Mouse (Mus musculus): ENCODE results near the gene Vps33a.
"Not testable (repeated sequence)": the region's sequence is repeated elsewhere in the genome, so short reads cannot be mapped to it uniquely, and the experiment has no call there.

Gene Vps33a

DNA sequence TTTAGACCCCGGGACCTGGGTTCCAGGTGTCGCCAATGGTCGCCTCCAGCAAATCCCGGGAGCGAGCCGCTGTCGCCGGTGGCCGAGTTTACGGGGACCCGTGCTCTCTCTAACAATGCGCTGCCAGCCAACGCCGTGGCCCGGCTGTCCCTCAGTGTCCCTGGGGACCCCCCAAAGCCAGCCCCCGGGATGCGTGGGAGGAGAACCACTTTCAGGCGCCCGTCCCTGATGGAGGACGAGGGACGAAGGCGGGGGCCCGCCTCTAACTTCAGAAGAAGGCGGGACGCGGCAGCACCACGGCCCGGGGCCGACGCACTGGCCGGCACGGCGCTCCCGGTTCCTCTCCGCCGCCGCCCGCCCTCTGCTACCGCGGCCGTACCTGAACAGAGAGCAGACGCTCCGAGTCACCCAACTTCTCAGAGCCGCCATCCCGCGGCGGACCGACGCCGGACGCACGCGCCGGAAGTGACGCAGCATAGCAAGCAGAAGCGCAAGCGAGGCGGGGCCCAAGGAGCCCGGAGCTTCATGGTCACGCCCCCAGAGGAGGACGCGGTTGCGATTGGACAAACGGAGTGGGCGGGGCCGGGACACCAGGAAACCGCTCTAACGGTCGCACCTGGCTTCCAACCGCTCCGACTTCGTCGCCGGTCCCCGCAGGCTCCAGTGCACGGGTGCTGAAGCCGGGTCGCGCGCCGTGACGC lies 49.0 kb downstream of the Vps33a start, which contains the start of gene Diablo:
TSS of gene Diablo (minus strand) at position 485 of the 701 bp plus-strand sequence.
- peak; percentile 97 for DNase-seq

DNA sequence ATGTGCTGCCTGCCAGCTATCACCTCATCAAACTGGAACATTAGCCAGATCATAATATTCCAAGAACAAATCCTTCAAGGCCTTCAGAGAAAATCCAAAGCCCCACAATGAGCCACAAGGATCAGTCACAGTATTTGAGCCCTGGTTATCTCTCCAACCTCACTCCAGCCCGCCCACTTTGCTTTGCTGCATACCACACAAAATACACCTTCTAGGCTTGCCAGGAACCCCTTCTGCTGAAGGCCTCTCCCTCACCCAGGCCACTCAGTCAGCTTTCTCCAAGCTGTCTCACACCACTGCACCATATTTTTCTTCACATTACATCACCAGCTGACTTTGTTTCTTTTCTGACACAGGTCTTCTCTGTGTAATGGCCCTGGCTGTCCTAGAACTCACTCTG lies 50.7 kb downstream of the Vps33a start:
- DNase-seq = no peak

DNA sequence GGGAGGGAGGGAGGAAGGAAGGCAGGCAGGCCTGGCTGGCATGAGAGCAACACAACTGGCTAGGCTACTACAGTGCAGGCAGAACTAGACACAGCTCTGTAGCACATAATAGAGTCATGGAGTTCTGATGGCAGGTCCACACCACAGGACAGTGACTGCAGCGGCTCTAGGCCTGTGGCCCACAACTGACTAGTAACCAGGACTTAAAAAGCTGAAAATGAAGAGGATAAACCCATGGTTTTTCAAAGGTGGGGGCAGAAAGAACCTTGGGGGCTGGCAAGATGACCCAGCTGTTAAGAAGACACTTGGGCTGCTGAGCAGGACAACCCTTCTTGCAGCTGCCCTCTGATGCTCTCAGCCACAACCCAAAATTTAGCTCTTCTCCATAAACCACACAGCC lies 51.2 kb downstream of the Vps33a start:
- DNase-seq = no peak

DNA sequence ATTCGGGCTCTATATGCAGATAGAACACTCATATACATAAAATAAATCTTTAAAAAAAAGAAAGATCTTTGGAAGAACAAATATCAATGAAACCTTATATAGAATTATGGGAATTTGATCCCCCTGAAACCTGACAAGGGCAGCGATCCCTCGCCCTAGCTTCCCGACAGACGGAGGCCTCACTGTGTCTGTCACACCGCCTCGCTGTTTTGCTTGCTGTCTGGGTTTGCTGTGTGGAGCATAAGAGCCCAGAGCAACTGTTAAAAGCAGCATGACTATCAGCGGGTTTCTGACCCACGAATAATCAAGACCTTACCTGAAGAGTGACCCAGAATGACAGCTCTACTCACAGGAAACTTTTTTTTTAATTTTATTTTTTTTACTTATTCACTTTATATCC lies 52.2 kb downstream of the Vps33a start:
- DNase-seq = no peak

DNA sequence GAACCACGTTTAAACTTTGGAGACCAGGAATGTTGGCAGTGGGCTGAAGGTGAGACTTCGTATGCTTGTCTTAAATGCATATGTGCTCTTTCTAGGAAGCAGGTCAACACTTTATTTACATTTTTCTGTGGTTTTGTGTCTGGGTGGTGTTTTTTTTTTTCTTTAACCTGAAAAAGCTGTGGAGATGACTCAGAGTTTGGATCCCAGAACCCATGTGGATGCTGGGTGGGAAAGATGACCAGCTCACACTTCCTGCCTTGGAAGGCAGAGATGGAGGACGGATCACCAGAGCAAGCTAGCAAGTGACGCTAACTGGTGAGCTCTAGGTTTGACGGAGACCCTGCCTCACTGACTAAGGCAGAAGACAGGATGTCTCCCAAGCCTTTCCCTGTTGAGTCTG lies 58.0 kb downstream of the Vps33a start:
- no peak for DNase-seq

DNA sequence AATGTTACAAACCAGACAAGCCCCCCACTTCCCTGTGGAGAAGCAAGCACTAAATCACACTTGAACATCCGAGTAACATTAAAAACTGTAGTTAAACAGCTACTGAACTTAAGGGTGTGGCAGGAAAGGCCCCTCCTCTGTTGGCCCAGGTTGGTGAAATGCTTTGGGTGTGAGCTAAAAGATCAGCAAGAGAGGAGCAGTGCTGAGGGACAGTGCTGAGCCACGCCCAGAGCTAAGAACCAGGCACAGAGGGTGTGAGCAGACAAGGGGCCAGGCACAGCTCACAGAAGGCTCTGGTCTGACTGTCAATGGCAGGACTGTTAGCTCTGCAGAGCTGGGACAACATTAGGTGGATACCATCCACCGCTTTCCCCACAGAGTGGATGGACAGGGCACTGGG lies 60.7 kb downstream of the Vps33a start:
- no peak for DNase-seq

DNA sequence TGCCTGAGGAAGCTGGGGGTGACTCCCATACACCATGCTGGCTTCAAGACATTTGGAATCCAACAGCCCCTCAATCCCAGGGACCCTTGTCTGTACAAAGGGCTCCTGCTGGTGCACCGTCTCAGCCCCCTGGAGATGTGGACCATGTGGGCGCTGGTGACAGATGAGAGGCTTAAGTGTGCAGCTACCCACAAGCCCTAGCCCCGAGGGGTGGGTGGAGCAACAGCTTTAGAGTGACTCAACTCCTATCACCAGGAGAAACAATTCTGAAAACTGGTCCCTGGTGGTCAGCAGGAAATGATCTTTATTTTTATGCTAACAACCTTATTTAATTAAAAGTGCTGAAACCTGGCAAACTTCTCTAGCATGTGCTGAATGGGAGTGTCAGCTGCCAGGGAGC lies 61.4 kb downstream of the Vps33a start:
- DNase-seq = not testable (repeated sequence)

DNA sequence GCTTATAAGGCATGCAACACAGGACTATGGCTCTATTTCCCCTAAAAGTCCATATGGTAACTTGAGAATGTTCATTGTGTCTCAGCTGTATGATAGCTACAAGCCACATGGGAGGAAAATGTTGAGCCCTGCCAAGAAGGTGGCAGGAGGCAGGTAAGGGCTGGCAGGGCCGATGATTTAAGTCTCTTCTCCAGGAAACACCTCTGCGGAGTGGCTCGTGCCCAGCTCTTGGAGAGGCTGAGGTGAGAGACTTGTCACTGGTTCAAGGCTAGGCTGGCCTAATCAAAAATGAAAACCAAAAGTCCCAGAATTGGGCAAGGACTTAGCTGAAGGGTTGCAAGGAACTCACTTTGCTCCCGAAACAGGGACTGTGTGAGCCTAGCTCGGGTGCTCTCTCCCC lies 62.7 kb downstream of the Vps33a start, which contains the start of gene B3gnt4:
TSS of gene B3gnt4 (plus strand) at position 301 of the 400 bp plus-strand sequence.
- DNase-seq = no peak

DNA sequence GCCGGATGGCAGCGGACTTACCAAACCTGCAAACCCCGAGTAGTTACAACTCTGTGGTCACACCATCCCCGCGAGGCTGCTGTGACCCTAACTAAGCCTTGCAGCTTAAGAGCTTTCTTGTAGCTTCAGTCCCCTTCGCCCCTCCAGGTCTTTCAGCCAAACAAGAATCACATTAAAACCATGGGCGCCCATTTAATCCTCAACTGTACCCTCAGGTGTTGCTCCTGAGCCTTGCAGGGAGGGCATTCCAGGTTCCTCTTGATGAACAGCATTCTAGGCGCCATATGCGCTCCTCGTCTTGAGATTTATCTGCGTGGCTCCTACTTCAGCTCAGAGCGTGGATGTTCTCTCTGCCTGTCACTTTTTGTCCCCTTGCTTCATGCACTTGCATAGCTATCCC lies 63.9 kb downstream of the Vps33a start:
- no peak for DNase-seq

DNA sequence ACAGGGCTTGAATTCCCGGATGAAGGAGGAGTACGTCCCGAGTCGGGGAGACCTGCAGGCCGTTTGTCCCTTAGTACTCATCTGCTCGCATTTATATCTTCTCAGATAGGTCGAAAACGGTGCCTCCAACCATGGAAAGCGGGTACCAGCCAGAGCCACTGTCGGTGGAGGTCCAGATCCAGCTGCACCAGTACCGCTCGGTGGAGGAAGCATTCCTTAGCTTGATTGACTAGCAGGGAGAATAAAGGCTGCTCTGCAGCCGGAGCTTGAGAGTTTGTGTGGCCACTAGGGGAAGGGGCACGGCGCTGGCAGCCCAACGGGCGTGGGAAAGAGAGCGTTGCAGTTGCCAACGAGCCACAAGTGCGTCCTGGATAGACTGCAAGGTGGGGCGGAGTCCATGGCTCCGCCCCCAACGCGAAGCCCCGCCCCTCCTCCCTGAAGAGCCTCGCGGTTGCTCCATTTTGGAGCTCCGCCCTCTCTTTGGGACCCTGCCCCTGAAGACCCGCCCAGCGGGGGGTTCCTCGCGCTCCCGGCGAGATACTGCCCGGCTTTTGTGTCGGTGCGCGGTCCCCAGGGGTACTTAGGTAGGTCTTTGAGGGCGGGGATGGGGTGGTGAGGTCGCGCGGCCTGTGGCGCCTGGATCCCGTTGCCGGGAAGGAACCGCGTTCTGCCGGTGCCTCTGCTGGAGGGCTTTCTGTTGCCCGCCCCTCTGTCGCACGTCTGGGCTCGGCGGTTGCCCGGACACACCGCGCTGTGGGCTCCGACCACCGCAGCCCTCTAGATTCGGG lies 64.7 kb downstream of the Vps33a start:
- peak; percentile 53 for DNase-seq

DNA sequence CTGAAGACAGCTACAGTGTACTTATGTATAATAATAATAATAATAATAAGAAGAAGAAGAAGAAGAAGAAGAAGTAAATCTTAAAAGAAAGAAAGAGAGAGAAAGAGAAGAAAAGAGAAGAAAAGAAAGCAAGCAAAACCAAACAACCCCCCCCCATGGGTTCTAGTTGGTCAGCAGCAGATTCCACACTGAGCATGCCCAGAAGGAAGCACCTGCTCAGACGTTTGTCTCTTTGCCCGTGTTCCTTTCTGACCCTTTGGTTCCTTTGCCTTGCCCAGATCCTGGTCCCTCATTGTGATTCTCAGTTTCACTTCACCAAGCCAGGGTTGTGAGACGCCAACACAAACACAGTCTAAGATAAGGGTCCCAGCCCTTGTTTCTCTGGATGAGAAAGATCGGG lies 70.9 kb downstream of the Vps33a start:
- no peak for DNase-seq

DNA sequence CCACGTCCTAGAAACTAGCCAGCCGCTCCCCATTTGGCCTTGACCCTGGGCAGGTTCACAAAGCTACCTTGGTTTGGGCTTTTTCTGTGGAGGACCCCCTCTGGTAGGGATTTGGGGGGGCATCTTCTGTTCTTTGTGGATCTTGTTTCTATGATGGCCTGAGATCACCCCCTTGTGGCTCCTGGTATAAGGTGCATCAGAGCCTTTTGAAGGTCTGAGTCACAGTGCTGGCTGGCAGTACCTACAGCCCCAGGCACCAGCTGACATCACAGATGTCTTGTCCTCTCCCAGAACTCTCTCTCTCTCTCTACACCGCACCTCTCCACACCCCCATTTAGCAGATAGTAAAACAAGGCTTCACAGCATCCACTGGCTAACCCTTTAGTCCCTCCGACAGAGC lies 73.1 kb downstream of the Vps33a start:
- peak; percentile 67 for DNase-seq

DNA sequence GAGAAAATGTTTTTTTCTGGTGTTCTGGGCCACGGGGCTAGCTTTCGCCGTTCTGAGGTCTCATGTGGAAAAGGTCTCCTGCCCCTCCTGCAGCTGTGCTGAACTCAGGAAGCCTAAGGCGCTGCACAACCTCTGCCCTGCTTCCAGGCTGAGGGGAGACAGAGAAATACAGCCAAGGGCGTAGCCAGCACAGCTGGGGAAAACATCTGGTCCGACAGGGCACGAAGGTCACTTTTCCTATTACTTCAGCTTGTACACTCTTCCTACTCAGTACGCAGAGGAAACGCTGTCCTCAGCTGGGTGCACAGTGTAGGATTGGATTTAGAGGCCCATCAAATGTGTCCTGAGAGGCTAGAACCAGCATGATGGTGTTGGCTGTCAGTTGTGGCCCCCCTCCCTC lies 82.9 kb downstream of the Vps33a start:
- no peak for DNase-seq

DNA sequence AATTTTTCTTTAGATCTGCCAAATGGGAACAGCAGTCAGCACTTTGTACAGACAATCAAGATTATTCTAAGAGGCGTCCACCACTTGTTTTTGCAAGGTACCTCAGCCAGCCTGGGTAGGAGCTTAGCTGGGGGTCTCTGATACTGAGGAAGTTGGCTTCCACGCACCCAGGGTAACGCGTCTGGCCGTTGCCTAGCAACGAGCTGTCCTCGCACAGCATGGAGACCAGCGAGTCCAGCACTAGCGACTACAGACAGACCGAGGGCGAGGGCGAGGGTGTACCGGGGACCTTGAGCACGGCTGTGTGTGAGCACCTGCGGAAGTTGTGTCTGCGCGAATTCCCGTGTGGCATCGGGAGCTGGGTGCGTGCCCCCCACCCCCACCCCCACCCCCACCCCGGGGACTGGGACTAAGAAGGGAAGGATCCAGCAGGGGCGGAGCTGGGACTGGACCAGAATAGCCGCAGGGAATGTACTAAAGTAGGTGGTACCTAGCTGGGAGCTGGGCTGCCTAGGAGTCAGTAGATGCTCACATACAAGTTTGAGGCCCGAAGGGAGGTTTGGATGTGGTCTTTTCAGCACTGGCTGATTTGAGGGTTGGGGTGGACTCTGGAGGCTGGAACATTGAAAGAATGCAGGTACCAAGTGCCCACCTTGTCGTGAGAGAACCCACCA lies 83.6 kb downstream of the Vps33a start, which contains the start of the genes Lrrc43 and Il31:
TSS of gene Lrrc43 (plus strand) at position 194 of the 674 bp plus-strand sequence.
TSS of gene Il31 (minus strand) at position 378 of the 674 bp plus-strand sequence.
- DNase-seq = no peak

DNA sequence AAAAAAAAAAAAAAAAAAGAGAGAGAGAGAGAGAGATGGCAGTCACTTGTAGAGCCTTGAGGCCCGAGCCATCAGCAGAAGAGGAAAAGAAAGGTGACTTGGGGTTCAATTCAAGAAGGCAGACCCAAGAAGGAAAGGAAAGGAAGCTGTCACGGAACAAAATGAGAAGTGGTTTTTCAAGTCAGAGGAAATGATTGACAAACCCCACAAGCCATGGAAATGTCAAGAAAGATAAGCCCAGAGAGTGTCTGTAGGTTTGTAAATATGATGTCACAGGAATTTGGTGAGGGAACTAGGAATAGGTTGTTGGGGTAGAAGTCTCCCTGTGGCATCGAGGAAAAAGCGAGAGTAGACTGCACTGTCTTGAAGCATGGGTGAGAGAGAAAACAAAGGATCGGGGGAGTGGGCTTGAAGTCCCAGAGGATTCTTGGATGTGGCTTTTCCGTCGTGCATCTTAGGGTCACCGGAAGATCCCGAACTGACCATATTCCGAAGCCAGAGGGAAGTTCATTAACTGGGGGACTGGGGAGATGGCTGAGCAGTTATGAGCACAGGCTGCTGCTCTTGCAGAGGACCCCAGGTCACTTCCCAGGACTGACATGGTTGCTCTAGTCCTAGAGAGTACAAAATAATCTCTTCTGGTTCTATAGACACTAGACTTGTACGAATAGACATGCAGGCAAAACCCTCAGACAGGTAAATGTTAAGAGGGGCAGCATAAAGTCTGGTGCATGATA lies 85.0 kb downstream of the Vps33a start:
- no peak for DNase-seq

Data from cerebellum, adult 9-10 months (tissue).